12 mouse cellular contexts compared by ENCODE assay signal in genomic region chr13:107063115-107063807, GRCm38 (mm10). TPM values are rescaled to one million over a fixed set of nuclear protein-coding genes. Genes with fewer than 3 reads are reported as not detected.
DNase-seq lines count a peak whose midpoint lies in the region; ATAC-seq lines count a peak whose summit lies in the region.
"Had no signal": no experiment of that assay in that cellular context is flagged by ENCODE, and none has a peak within 500 bp of the region (broad histone marks: within the 10 kb centered on the region; RNA-seq: fewer than 3 reads in every experiment).

No protein-coding gene starts in this region.

- no peak overlapping the region for H3K4me2 ChIP-seq in intestine, embryonic 14.5 days (ENCODE audit: low read length)
- H3K4me2 ChIP-seq: hindbrain, embryonic 12.5 days; limb, embryonic 13.5 days had no signal

- no peak overlapping the region for H3K4me3 ChIP-seq in intestine, embryonic 14.5 days (ENCODE audit: low read depth, low read length)
- H3K4me3 ChIP-seq: gastrocnemius, adult 2 months; hindbrain, embryonic 12.5 days; limb, embryonic 13.5 days had no signal

- H3K9me3 ChIP-seq in intestine, embryonic 14.5 days (ENCODE audit: control insufficient read depth, low read length), result no peaks in the 10 kb centered on the region
- H3K9me3 ChIP-seq: hindbrain, embryonic 12.5 days; limb, embryonic 13.5 days had no signal

- no peak overlapping the region for H3K27ac ChIP-seq in intestine, embryonic 14.5 days (ENCODE audit: low read depth)
- H3K27ac ChIP-seq: gastrocnemius, adult 2 months; hindbrain, embryonic 12.5 days; limb, embryonic 13.5 days had no signal

- DNase-seq in adrenal gland, adult (ENCODE audit: inconsistent age in 2 of 2, low spot score in 1 of 2), result peak; percentile 85 to 87
- DNase-seq in adrenal gland, postnatal 4 days (ENCODE audit: low spot score in 2 of 2), result no peak
- DNase-seq in adrenal gland, adult 2 months, result peak; percentile 82
- DNase-seq in intestine, embryonic 14.5 days (ENCODE audit: low spot score), result peak; percentile 51
- DNase-seq in ovary, postnatal 14 days (ENCODE audit: low spot score), result no peak
- no peak for DNase-seq in left cerebral cortex, adult 11 months (ENCODE audit: low spot score)
- no peak for DNase-seq in heart, adult 9 months (ENCODE audit: low spot score in 2 of 2)
- DNase-seq: gastrocnemius, adult 2 months; midbrain, embryonic 14.5 days had no signal

- WGBS in intestine, embryonic 14.5 days, result 42% methylated on average over 7 of the region's 7 CpGs

- H3K9ac ChIP-seq in intestine, embryonic 14.5 days (ENCODE audit: low read length), result no peak overlapping the region
- H3K9ac ChIP-seq: hindbrain, embryonic 12.5 days; limb, embryonic 13.5 days had no signal

- no peaks in the 10 kb centered on the region for H3K27me3 ChIP-seq in intestine, embryonic 14.5 days (replicated peaks; ENCODE audit: control insufficient read depth, insufficient read depth, low read length)
- H3K27me3 ChIP-seq: hindbrain, embryonic 12.5 days; limb, embryonic 13.5 days had no signal

- H3K4me1 ChIP-seq in intestine, embryonic 14.5 days (replicated peaks; ENCODE audit: control insufficient read depth, insufficient read depth, low read length), result no peaks in the 10 kb centered on the region

- ATAC-seq in intestine, embryonic 14.5 days (replicated peaks; ENCODE audit: low FRiP score, low TSS enrichment, low read depth), result peak; percentile 70; the same call in 1 of the 2 replicates
- ATAC-seq in megakaryocyte-erythroid progenitor cell, adult 5-6 weeks (replicated peaks; ENCODE audit: low FRiP score, low TSS enrichment, poor library complexity, severe bottlenecking), result peak; percentile 94

- no peaks in the 10 kb centered on the region for H3K36me3 ChIP-seq in intestine, embryonic 14.5 days (ENCODE audit: control insufficient read depth, insufficient read depth, low read length)
- H3K36me3 ChIP-seq: hindbrain, embryonic 12.5 days; limb, embryonic 13.5 days had no signal

RNA-seq across cellular contexts. Expression of gene Kif2a, which starts 41.3 kb away (rescaled TPM):
- 10 to 100 TPM; 49.3 to 64.2 TPM for total RNA-seq in adrenal gland, postnatal 4 days (2021)
- 10 to 100 TPM; 48.5 to 68.8 TPM for total RNA-seq in adrenal gland, adult 2 months (2021)
- 0.15 and 0.17 TPM in 2 replicates for polyA plus RNA-seq in adrenal gland, adult 2 months (2012; rRNA removed)
- 15.5 and 16.5 TPM in 2 replicates for polyA plus RNA-seq in intestine, embryonic 14.5 days (2014; fragmentation: Nextera tagmentation; extraction: Ambion mirVana)
- total RNA-seq in megakaryocyte-erythroid progenitor cell, adult 5-6 weeks (2014; fragmentation: Nextera tagmentation), result 56.4 and 80.7 TPM in 2 replicates
- 22.0 and 26.1 TPM in 2 replicates for total RNA-seq in megakaryocyte-erythroid progenitor cell, adult 5-6 weeks (2017)

Comparison
In these comparisons a context has a peak if more than half of its experiments do, and no peak if none do; other contexts are left out.
1. DNase-seq: peak in adrenal gland, adult (2 of 2), adrenal gland, adult 2 months (single experiment) and intestine, embryonic 14.5 days (single experiment); none in adrenal gland, postnatal 4 days (0 of 2), ovary, postnatal 14 days (single experiment), left cerebral cortex, adult 11 months (single experiment) and heart, adult 9 months (0 of 2).